Mouse (Mus musculus) embryo, embryonic 11.5 days (tissue): ENCODE measurements around the gene Heg1.

Experiments
- DNase-seq: peaks from one replicate; pipeline ENCODE4 v3.0.0-alpha.2; 2012; ENCODE audit warnings: low read depth, low spot score

Heg1 gene

DNA sequence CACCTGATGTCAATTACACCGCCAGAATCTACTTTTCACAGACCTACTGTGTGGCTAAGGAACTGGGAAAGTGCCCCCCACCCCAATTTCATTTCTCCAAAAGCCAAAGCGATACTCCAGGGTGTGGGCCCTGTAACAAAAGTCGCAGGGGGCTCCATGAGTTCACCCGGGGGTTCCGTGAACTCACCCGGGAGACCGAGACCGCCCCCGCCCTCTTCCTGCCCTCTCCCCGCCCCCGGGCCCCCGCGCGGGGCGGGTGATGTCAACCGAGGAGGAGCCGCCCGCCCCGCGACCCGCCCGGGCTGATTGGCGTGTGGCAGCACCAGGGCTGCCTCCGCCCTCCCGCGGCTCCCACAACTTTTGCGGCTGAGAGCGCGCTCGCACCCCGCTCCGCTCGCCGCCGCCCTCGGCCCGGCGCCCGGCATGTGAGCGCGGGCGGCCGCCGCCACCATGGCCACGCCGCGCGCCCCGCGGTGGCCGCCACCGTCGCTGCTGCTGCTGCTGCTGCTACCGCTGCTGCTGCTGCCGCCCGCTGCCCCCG, at the start of gene Heg1:
TSS of gene Heg1 (plus strand) at position 209 of the 541 bp plus-strand sequence.
- DNase-seq = peak; percentile 44

DNA sequence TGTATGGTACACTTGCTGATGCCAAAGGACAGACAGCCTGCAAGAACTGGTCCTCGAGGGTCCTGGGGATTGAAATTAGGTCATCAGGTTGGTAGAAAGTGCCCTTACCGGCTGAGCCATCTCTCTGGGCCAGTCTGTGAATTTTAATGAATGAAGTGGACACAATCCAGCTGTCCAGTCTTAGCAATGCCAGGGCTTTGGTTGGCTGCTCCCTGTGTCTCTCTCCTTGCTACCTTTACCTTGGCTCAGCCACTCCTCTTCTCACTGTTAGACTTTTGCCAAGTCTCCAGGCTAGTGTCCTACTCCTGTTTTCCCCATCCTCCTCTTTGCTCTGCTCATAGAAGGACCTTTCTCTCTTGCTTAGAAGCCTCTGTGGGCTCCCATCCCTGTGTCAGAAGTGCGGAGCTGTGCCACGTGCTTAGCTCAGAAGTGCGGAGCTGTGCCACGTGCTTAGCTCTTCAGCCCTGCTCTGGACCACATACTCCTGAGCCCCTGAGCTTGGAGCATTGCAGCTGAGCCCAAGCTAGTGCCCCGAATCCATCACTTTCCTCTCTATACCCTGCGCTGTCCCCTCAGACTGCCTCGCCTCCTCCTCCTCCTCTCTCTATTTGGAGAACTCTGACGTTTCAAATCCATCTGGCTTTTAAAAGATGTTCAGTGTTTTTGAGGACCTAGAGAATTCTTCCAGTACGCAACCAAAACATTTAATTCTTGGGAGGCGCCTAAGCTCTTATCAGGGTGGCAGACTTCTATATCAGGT, 48.2 kb upstream of the Heg1 start:
- no peak for DNase-seq

DNA sequence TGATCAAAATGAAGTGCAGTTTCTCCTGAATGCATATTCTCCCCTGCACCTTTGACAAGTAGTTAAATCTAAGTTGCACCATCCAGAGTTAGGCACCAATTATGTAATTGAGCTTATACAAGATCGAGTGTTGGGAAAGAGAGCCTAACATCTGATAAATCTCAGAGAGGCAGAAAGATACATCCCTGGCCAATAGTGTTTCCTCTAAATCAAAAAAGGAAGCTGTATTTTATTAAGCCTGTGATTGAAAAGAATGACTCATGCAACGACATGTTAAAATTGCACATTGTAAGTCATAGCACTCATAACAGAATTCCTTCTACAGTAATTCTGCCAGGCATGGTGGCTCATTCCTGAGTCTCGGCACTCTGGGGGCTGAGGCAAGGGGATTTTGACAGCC, 42.4 kb upstream of the Heg1 start:
- no peak for DNase-seq

DNA sequence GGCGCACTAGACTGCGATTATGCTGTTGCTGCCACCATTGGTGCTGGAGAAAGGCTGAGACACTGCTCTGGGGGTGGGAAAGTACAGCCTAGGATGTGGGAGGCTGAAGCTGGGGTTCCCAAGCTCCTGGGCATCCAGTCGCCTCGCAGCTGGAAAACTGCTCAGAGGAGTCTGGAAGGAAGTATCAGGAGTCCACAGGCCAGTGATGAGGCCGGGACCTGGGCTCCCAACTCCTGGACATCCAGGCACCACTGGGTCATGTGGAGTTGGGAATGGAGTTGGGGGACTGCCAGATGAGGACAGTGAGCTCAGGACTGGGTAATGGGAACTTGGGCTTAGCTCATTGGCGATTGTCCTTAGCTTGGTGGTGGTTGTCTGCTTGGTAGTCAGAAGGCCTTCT, 31.1 kb upstream of the Heg1 start:
- DNase-seq = no peak

DNA sequence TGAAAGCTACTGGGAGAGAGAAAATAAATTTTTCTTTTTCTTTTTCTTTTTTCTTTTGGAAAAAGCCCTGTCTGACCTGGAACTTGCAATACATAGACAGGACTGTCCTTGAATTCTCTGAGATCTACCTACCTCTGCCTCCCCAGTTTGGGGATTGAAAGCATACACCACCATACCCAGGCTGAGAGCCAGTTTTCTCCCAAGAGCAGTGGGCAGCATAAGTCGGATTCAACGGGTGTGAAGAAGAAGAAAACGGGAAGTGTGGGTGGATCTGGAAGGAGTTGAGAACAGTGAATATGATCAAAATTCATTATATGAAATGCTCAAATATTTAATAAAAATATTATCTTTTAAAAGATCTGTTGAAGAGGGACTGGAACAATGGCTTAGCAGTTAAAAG, 28.7 kb upstream of the Heg1 start:
- DNase-seq = no peak

DNA sequence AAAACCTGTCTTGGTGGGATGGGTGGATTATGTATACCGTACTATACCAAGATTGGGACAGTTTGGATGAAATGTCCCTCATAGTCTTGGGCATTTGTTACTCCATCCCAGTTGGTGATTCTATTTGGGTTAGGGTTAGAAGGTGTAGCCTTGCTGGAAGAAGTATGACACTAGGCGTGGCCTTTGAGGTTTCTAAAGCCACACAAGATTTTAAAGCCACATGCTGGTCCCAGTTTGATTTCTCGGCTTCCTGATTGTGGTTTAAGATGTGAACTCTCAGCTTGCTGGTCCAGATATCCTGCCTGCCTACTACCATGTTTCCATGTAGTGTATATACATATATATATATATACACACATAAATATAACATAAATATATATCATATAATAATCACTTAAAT, 27.0 kb upstream of the Heg1 start:
- DNase-seq = no peak

DNA sequence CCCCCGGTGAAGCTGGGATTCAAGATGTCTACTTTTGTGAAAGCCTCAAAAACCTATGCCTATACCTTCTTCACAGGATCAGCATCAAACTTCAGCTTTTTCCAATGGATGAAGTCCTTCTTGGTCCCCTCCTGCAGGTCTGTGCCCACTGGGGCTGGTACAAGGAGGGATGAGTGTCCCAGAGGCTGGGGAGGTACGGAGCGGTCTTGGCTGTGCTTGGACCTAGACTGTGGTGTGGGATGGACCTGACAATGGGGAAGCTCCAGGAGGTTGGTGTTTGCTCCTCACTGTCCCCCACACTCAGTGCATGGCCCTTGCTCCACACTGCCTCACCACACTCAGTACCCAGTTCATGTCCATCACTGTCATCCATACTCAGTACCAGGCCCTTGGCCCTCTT, 26.0 kb upstream of the Heg1 start:
- DNase-seq = no peak

DNA sequence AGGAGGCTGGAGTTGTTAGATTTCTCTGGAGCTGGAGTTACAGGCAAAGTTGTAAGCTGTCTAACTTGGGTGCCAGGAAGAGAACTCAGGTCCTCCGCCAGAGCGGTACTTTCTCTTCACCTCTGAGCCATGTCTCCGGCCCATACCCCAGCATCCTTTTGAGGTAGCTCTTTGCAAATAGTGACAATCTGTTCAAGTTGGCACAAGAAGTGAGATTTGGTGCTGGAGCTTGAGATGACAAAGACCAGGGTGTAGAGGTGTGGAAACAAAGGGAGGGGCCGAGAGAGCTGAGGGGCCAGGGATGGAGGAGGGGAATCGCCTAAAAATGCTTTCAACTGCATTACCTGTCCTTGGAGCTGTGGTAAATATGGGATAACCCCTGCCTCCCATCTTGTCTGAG, 24.6 kb upstream of the Heg1 start:
- no peak for DNase-seq

DNA sequence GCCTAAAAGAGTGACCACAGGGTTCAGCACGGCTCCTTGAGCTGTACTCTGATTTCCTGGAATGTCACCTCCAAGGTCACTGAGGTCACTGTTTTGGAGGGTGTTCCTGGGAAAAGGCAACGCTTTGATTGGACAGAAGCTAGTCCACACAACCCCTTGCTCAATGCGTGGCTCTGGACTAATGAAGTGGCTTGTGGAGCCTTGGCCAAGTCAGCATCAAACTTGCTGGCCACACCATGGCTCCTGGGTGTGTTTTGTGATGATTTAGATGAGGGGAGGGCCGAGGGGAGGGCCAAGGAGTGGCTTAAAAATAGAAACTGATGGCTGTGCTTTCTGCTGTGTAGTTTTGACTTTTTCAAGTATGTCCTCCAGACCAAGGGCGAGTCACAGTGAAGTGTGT, 24.0 kb upstream of the Heg1 start:
- DNase-seq = no peak

DNA sequence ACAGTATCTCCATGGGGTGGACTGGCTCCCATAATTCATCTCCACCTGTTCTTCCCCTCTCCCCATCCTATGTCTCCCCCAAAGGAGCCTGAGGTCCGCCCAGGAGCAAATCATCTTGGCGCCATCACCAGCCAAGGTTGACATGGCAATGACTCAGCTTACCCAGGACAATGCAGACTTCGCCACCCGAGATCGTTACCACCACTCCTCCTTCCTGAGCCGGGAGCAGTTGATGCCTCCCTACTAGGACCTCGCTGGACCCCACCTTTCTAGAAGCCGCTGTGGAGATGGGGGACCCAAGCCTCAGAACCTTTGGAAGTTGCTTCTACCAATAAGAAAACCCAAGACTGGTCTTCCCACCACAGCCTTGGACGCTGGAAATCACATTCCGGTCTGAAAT, 21.3 kb upstream of the Heg1 start:
- DNase-seq = no peak

DNA sequence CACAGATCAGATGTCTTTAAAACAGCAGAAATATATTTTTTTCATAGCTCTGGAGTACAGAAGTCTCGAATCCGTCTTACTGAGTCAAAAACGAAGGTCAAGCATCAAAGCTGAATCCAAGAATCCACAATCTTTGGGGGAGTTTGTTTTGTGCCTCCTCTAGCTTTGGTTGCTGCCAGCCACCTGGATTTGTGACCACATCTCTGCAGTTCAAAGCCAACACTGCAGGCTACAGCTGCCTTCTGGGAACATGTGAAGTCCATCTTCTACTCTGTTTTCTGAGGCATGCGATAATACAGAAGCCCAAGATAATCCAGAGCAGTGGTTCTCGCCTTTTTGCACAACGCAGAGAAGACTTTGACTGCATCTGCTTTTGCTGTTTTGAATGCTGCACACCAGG, 17.9 kb upstream of the Heg1 start:
- no peak for DNase-seq

DNA sequence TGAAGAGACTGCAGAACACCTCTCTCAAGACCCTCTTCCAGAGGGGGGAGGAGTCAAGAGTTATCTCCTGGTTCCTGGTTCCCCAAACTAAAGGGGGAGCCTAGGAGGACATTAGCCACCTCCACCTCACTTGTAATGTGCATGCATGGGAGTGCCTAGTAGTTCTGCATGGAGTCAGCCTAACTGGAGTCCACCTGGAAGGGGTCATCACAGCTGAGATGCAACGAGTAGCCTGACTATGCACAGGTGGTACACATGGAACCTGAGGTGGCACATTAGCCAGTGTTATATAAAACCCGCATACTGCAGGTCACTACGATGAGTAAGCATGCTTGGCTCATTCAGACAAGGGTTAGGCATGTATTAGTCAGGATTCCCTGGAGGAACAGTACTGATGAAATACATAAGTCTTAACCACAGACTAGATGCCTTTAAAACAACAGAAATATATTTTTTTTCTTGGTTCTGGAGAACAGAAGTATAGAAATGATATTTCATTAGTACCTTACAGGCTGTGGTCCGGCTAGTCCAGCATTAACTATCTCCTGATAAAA, 17.1 kb upstream of the Heg1 start:
- no peak for DNase-seq

DNA sequence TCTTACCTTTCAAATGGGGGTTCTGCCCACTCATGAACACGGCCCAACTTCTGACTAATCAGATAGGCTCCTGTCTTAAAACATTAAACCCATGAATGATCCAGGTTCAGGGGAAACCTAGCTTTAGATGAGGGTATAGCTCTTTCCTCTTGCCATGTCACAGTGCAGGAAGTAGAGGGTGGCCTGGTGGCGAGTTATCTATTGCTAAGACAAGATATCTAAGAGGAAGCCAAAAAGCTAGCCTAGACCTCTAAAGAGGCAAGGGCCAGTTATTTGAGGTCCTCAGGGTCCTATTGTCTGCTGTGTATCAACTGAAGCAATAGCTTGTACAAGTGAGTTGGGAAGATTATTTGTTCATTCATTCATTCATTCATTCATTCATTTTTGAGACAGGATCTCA, 15.7 kb upstream of the Heg1 start:
- no peak for DNase-seq

DNA sequence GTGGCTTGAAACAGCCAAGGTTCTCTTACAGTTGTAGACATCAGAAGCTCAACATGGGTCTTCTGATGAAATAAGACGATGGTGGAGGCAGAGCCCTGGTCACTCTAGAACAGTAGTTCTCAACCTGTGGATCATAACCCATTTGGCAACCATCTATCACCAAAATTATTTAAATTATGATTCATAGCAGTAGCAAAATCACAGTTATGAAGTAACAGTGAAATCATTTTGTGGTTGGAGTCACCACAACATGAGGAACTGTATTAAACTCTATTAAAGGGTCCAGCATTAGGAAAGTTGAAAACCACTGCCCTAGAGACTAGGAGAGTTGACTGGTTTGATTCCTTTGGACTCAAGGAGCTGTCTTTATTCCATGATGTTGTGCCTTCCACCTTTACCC, 15.1 kb upstream of the Heg1 start:
- DNase-seq = no peak

DNA sequence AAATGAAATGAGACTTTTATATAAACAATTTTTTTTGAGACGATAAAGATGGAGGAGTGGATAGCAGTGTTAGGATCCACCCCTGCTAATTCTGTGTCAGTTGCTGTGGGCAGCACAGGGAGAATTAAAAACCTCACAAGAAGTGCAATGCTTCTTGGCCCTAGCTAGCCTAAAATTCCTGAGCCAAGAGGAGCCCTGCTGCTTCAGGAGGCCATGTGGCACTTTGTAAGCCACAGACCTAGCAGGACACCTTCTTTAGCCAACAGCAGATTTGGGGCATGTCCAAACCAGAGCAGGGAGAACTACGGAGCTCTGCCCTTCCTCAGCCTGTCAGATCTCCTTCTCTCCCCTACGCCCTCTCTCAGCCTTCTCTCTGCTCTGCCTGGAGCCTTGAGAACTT, 13.8 kb upstream of the Heg1 start:
- DNase-seq = no peak

DNA sequence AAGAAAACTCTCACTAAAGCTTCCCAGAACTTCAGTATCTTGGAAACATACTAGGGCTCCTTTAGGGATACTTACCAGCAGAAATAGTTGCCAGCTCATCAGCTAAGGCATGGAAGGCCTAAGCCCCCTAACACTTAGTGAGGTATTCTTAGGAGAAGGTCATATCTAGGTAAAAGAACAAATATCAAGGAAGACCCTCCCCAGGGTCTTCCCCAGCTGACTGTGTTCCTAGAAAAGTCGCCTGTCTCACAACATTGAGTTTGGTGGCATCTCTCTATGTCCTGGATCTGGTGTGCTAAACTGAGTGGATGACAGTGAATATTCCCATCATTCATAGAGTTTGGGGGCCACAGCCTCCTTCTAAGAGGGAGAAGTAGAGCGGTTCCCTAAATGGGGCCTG, 13.2 kb upstream of the Heg1 start:
- no peak for DNase-seq

DNA sequence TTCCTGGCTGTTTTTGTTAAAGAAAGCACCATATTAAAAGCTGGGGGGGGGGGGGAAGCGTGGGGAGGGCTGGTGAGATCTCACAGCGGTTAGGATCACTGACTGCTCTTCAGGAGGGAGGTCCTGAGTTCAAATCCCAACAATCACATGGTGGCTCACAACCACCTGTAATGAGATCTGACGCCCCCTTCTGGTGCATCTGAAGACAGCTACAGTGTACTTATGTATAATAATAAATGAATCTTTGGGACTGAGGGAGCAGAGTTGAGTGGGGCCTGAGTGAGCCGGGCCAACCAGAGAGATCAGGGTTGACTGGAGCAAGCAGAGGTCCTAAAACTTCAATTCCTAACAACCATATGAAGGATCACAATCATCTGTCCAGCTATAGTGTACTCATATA, 12.0 kb upstream of the Heg1 start:
- no peak for DNase-seq

DNA sequence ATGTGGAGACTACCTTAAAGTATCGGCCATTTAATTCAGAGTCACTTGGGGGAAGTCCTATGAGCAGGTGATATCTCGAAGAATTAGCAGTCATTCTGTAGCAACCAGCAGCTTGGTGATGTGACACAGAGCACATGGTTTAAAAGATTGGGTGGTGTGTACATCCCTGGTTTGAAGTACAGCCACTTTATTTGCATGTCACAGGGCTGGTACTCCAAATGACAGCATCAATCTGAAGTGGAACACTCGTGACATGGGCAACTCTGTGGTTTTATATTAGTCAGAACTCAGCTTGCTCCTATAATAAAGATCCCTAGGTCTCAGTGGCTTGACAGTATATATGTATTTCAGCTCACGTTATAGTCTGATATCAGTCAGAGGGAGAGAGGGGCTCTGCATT, 11.5 kb upstream of the Heg1 start:
- no peak for DNase-seq

DNA sequence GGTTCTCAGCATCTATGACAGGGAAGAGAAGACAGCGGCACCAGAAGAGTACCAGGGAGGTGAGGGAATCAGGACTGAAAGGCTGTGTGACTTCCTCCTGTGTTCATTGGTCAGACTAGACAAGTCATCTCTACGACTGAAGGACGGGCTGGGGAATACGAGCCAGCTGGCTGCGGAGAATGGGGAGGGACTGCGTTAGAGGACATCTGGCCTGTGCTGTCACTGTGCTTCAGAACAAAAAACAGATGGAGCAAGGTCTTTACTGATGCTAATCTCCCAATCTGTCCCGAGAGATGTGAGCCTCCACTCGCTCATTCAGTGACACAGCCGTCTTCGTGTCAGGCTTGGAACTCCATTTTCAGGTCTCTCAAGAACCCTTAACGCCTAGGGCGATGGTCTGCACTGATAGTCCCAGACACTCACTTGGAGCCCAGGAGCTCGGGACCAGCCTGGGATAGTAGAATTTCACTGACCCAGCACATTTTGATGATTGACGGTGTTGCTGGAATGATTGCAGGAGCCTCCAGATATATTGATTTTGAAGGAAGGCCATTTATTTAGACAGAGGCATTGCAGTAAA, 10.6 kb upstream of the Heg1 start:
- no peak for DNase-seq

DNA sequence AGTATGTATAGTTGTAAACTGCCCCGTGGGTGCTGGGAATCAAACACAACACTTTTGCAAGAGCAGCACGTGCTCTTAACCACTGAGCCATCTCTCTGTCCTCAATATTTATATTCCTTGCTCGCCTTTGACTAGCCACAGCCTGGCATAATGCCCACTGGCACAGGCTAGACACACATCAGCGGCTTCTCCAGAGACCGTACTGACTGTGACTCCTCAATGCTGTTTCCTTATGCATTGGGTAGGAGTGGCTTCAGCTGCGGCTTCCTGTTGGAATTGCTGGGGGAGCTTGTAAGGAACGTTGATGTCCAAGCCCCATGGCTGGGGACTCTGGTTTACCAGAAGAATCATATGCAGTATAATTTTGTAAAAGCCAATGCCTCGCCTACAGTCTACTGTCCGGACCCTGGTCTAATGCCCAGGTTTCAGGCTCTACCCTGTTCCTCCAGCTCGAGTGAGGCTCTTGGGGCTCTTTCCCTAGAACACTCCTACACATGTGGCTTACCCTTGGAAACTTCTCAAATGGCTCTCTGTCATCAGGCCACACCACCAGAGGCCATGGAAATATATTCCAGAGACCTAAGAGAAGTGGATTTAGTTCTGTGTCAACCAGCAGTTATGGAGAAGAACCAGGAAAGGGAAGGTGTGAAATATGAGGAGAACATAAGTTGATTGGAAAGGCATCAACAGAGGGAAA, 8.9 kb upstream of the Heg1 start:
- DNase-seq = no peak

DNA sequence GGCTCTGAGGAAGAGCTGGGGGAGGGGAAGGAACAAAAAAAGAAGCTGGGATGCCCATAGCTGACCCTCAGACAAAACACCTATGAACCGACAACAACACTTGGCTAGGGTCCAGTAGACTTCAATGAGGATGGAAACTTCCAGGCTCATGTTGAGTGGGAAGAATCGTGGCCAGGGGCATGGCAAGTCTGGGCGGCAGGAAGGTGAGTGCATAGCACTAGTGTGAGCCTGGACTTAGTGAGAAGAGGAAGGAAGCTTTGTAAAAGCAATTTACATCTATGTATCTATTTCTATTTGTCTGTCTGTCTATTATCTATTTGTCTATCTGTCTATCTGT, 8.4 kb upstream of the Heg1 start:
- no peak for DNase-seq
